Comparison of ENCODE assay signal across 20 mouse cellular contexts in genomic region chr1:78640871-78641270, GRCm38 (mm10).
"Had no signal": no experiment of that assay in that cellular context is flagged by ENCODE, and none has a peak within 500 bp of the region (broad histone marks: within the 10 kb centered on the region; RNA-seq: fewer than 3 reads in every experiment).

No protein-coding gene starts in this region.

- H3K9me3 ChIP-seq: limb, embryonic 12.5 days; limb, embryonic 15.5 days; midbrain, embryonic 13.5 days; stomach, embryonic 15.5 days had no signal

- H3K4me2 ChIP-seq: limb, embryonic 12.5 days; limb, embryonic 15.5 days; liver, embryonic 11.5 days; lung, embryonic 14.5 days; midbrain, embryonic 13.5 days; stomach, embryonic 15.5 days had no signal

- ATAC-seq: intestine, postnatal 0 days; liver, postnatal 0 days; lung, postnatal 0 days; midbrain, embryonic 13.5 days; midbrain, embryonic 16.5 days had no signal

- DNase-seq: kidney, adult 2 months; kidney, postnatal 25 days; layer of hippocampus, postnatal 36 days; liver, postnatal 0 days; lung, embryonic 14.5 days; right cerebral cortex, adult 18-20 months; right cerebral cortex, postnatal 14 days; right cerebral cortex, postnatal 4 days had no signal

- H3K36me3 ChIP-seq: limb, embryonic 12.5 days; limb, embryonic 15.5 days; midbrain, embryonic 13.5 days; stomach, embryonic 15.5 days had no signal

- H3K4me1 ChIP-seq: limb, embryonic 12.5 days; limb, embryonic 15.5 days; midbrain, embryonic 13.5 days; stomach, embryonic 15.5 days had no signal

- H3K9ac ChIP-seq: limb, embryonic 12.5 days; limb, embryonic 15.5 days; liver, embryonic 14.5 days; liver, postnatal 0 days; lung, embryonic 14.5 days; midbrain, embryonic 13.5 days; stomach, embryonic 15.5 days had no signal

- H3K4me3 ChIP-seq: left cerebral cortex, adult 2 months; limb, embryonic 12.5 days; limb, embryonic 15.5 days; midbrain, embryonic 13.5 days; stomach, embryonic 15.5 days had no signal

- H3K27me3 ChIP-seq: limb, embryonic 12.5 days; limb, embryonic 15.5 days; midbrain, embryonic 13.5 days; stomach, embryonic 15.5 days had no signal

- H3K27ac ChIP-seq: kidney, postnatal 0 days; left cerebral cortex, adult 2 months; limb, embryonic 12.5 days; limb, embryonic 15.5 days; liver, embryonic 14.5 days; macrophage; midbrain, embryonic 13.5 days; stomach, embryonic 15.5 days had no signal
